Mouse (Mus musculus) intestine, embryonic 15.5 days (tissue): ENCODE data around the gene Gsk3a. TPM values are rescaled to one million over a fixed set of nuclear protein-coding genes. Genes with fewer than 3 reads are reported as not detected.

ENCODE experiments used
- ATAC-seq: fragments of 200-750 bp; cut with Nextera tagmentation; 2 replicates; pipeline ENCODE4 v1.8.0; 2017; ENCODE audit warnings: moderate TSS enrichment, moderate library complexity
- H3K27ac ChIP-seq: fragments of 300-500 bp; sonication (generic); 2 replicates; pipeline ENCODE4 v1.5.1; 2015; ENCODE audit warnings: mild to moderate bottlenecking, inconsistent platforms
- H3K27me3 ChIP-seq: fragments of 300-500 bp; sonication (generic); replicated peaks from 2 replicates; pipeline ENCODE4 v1.6.1; 2015; ENCODE audit warnings: inconsistent platforms
- H3K36me3 ChIP-seq: fragments of 300-500 bp; sonication (generic); 2 replicates; pipeline ENCODE4 v1.6.1; 2015; ENCODE audit warnings: inconsistent platforms
- H3K4me1 ChIP-seq: fragments of 300-500 bp; sonication (generic); replicated peaks from 2 replicates; pipeline ENCODE4 v1.6.1; 2015; ENCODE audit warnings: inconsistent platforms
- H3K4me2 ChIP-seq: fragments of 300-500 bp; sonication (generic); replicated peaks from 2 replicates; pipeline ENCODE4 v1.6.1; 2015; ENCODE audit warnings: mild to moderate bottlenecking, inconsistent platforms
- H3K4me3 ChIP-seq: fragments of 300-500 bp; sonication (generic); replicated peaks from 2 replicates; pipeline ENCODE4 v1.5.1; 2015; ENCODE audit warnings: inconsistent platforms
- H3K9ac ChIP-seq: fragments of 300-500 bp; sonication (generic); 2 replicates; pipeline ENCODE4 v1.6.1; 2015; ENCODE audit warnings: inconsistent platforms
- H3K9me3 ChIP-seq: fragments of 300-500 bp; sonication (generic); 2 replicates; pipeline ENCODE4 v1.6.1; 2016; ENCODE audit warnings: inconsistent platforms
- WGBS: fragments of 180-500 bp; shearing (Covaris S2); methylation state at CpG from one replicate; pipeline ENCODE4 v1.1.7; 2015; 5-methylcytosine and 5-hydroxymethylcytosine counted together
- polyA plus RNA-seq: library from polyadenylated mRNA; unstranded; fragments of >200 nt; fragmentation: Nextera tagmentation; extraction: Ambion mirVana; gene quantifications from 2 replicates; pipeline ENCODE4 v1.2.1, GENCODE M21; 2015

Gene Gsk3a
- polyA plus RNA-seq, 1 experiment from 2014 or later, result 8.0 TPM

DNA sequence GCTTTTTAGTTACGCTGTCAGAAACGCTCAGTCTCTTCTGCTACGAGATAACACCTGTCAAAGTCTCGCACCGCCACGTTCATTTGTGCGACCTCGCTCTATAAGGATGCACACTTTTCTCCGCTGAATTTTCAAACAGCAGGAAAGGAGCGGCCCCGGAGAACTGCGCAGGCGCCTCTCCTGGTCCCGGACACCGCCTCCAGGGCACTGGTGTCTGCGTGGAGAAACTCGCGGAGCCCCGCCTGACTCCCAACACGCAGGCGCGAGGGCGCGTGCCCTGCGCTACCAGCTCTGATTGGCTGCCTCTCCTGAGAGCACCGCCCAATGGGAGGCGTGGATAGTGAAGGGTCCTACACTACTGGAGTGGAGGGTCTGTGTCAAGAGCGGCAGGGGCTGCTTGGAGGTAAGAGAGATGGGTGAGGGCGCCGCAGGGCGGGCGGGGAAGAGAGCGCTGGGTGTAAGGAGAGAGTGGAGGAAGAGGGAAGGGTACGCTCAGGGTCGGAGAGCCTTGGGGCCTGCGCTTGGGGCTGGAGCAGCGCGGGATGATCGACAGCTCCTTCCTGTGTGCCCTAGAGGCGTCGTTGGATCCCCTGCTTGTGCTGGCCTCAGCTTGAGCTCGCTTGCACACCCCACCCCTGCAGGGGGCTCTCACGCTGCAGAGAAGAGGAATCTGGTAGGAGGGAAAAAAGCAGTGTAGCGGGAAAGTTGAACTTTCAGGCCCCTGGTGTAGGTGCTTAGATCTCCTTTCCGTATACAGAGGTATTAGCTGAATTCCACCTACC is 16.4 kb downstream of the Gsk3a start, which contains the start of gene Zfp526:
Gene Zfp526 (plus strand): TSS at position 324 of the 782 bp plus-strand sequence.
- Histone ChIP-seq H3K4me3 (peak within 1 kb of the TSS; percentile 80), H3K4me1 (peaks cover 40% of the 10 kb centered on the region), H3K27me3 (no peaks in the 10 kb centered on the region), H3K27ac (peak within 1 kb of the TSS; percentile 92), H3K36me3 (peaks cover 18% of the 10 kb centered on the region; the same call in 1 of the 2 replicates), H3K9ac (peak within 1 kb of the TSS; percentile 79), H3K4me2 (peak within 1 kb of the TSS; percentile 95), H3K9me3 (no peaks in the 10 kb centered on the region)
- under 1% methylated on average over 45 of the region's 45 CpGs for WGBS
- peak; percentile 93 for ATAC-seq

DNA sequence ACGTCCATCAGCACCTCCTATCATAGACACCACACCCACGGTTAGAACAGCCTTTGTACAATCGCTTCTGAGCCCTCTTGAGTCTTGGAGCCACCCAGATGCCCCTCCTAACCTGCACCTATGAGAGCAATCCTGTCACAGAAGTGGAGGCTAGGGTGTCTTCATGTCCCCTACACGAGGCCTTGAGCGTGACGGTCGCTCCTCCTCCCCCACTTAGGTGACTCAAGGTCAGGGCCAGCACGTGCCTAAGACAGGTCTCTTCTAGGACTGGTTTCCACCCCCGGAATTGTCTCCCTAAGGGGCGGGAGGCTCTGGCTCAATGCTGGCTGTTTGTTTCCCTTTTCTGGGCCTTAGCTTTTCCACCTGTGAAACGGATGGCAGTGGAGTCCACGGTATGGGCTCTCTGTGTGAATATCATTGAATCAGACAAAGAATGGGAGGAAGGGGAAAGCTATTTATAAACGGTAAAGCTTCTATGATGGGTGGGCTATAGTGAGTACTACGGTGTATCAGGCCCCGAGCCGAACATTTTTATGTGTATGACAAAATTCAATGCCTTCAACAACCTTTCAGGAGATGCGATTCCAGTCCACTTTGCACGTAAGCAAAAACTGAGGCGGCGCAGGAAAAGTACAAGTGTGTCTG is 17.1 kb downstream of the Gsk3a start, which contains the start of gene Dedd2:
Gene Dedd2 (minus strand): TSS at position 159 of the 645 bp plus-strand sequence.
- Histone ChIP-seq H3K9ac (peak within 1 kb of the TSS; percentile 79), H3K4me2 (peak within 1 kb of the TSS; percentile 95), H3K4me3 (peak within 1 kb of the TSS; percentile 80), H3K36me3 (peaks cover 11% of the 10 kb centered on the region; the same call in 1 of the 2 replicates), H3K4me1 (peaks cover 40% of the 10 kb centered on the region), H3K27me3 (no peaks in the 10 kb centered on the region), H3K9me3 (no peaks in the 10 kb centered on the region), H3K27ac (peak within 1 kb of the TSS; percentile 92)
- WGBS, result 7% methylated on average over 20 of the region's 20 CpGs
- no peak for ATAC-seq

DNA sequence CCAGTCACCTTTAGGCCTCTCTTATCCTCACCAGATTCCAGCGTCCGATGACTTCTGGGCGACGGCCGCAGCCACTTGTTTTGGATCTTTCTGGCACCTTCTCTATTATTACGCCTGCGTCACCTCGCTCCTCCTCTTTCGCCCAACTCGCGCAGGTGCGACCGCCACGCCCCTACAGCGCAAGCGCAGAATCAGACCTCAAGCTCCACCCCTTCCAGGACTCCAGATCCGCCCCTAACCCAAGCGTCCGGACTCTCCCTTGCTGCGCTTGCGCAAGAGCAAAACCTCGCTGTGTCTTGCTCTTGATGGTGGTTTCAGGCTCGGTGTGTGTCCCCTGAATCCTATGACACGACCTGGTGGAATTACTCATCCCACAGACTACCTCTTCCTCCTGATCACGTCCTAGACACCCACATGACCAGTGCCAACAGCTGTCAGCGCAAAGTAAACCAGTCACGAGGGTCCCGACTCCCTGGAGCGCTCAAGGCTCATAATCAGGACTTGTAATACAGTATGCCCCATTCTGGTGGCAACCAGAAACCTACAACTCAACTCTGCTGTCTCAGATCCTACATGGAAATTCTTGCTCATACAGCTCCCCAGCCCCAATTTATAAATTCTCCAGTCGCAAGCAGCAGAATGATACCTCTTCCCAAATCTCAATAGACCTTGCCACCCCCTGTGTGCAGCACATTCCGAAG is 17.7 kb downstream of the Gsk3a start:
- Histone ChIP-seq H3K9me3 (no peaks in the 10 kb centered on the region), H3K9ac (peak overlapping the region; percentile 79), H3K27me3 (no peaks in the 10 kb centered on the region), H3K36me3 (0 out of 2 replicates have a peak, but pooled peaks cover 8% of the 10 kb centered on the region), H3K27ac (peak overlapping the region; percentile 92), H3K4me2 (peak overlapping the region; percentile 95), H3K4me3 (peak overlapping the region; percentile 80), H3K4me1 (peaks cover 40% of the 10 kb centered on the region)
- peak; percentile 80 for ATAC-seq
- 3% methylated on average over 31 of the region's 31 CpGs for WGBS

DNA sequence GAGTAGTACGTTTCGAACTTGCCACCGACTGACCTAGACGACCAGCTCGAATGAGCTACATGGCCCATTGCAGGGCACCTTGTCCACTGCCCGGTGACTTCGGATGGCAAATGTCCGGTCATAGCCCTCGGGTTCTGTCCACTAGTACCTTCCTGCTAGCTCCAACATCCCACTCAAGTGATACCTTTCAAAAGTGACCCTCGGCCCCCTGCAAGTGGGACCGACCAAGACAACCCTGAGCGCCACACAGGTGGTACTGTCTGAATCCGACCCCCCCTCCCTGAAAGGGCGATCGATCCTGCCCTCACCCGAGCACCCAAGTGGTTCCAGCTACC is 18.3 kb downstream of the Gsk3a start:
- no peak for ATAC-seq
- Histone ChIP-seq H3K27ac (peak overlapping the region; percentile 92), H3K4me2 (peak overlapping the region; percentile 95), H3K9ac (peak overlapping the region; percentile 74), H3K4me1 (peaks cover 40% of the 10 kb centered on the region), H3K27me3 (no peaks in the 10 kb centered on the region), H3K4me3 (peak overlapping the region; percentile 80), H3K36me3 (0 out of 2 replicates have a peak, but pooled peaks cover 6% of the 10 kb centered on the region), H3K9me3 (no peaks in the 10 kb centered on the region)
- WGBS, result 0% methylated on average over 16 of the region's 16 CpGs

DNA sequence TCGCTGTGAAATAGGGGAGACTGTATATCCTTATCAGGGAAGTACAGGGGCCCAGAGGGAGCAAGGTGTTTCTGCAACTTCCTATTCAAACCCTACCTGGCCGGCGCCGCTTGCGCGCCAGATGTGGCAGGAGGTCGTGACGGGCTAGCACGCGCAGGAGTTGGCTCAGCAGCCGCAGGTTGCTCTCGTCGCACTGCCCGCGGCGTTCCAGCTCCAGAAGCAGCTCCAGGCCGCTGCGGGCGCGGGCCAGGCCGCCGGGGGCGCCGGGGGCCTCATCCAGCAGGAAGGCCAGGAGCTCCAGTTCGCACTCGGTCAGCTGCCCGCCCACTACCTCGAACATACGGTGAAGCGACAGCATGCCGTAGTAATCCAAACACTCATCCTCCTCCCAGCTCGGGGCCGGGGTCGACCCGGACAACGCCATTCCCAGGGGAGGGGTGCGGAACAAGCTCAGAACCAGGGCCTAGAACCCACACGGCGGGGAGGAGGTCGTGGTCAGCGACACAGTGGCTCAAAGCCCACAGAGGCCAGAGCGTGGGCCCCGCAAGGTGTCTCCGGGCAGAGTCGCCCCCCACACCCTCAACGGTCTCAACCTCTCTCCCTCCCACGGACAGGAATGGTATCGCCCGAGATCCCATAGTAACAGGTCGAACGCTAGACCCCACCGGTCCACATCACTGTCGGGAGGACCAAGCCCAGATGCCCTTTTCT is 18.8 kb downstream of the Gsk3a start:
- WGBS, result under 1% methylated on average over 52 of the region's 53 CpGs
- Histone ChIP-seq H3K4me3 (peak overlapping the region; percentile 80), H3K9ac (peak overlapping the region; percentile 74), H3K27me3 (no peaks in the 10 kb centered on the region), H3K36me3 (0 out of 2 replicates have a peak, but pooled peaks cover 3% of the 10 kb centered on the region), H3K4me1 (peaks cover 40% of the 10 kb centered on the region), H3K4me2 (peak overlapping the region; percentile 95), H3K27ac (peak overlapping the region; percentile 92), H3K9me3 (no peaks in the 10 kb centered on the region)
- peak; percentile 31 for ATAC-seq

DNA sequence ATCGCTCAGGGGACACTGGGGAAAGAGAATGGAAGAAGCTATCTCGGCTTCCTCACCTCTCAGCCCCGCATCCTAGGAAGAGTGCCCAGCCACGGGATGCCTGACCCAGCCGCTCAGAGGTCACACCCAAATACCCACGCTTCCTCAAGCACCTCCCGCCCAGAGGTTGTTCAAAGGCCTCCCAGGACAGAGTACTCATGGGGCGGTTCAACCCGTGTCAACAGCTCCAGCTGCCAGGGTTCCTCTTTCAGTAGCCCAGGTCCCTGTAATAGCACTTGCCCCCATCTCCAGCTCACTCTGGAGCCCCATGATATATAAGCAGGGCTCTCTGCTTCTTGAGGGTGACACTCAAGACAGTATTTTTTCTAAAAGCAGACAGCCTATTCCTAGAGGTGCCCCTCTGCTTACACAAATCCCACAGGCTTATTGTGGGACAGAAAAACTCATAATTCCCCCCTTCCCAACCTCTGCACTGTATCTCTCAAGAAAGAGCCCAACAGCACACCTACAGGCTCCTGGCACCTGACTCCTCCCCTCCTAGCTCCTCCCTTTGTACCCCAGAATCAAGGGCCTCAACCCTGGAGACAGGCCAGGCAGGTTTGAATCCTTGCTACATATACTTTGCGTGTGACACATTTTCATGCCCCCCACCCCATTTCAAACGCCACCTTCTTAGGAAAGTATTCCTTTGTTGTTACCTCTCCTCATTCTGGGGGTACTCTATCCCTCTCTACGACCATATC is 19.8 kb downstream of the Gsk3a start:
- no peak overlapping the region for H3K27ac ChIP-seq
- no peaks in the 10 kb centered on the region for H3K27me3 ChIP-seq
- H3K9me3 ChIP-seq, result no peaks in the 10 kb centered on the region
- 60% methylated on average over 12 of the region's 12 CpGs for WGBS
- H3K4me2 ChIP-seq, result peak overlapping the region; percentile 95
- peak overlapping the region; percentile 74 for H3K9ac ChIP-seq
- ATAC-seq, result no peak
- 0 out of 2 replicates have a peak, but pooled peaks cover 3% of the 10 kb centered on the region for H3K36me3 ChIP-seq
- H3K4me1 ChIP-seq, result peaks cover 37% of the 10 kb centered on the region
- peak overlapping the region; percentile 80; the same call in 1 of the 2 replicates for H3K4me3 ChIP-seq

DNA sequence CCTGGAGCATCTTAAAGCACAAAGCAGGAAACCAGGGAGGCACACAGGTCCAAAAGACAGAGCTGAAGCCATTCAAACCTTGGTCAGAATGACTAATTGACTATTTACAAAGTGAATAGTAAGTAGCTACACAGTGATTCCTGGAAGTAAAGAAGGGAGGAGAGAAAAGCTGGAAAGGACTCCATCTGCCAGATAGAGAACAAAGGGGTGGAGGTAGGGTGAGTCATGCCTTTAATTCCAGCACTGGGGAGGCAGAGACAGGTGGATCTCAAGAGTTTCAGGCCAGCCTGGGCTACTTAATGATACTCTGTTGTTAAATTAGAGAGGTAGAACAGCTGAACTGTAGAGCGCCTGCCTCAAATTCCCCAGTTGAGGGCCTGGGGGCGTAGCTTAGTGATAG is 23.5 kb downstream of the Gsk3a start:
- 94% methylated on average over 2 of the region's 2 CpGs for WGBS
- no peaks in the 10 kb centered on the region for H3K27me3 ChIP-seq

DNA sequence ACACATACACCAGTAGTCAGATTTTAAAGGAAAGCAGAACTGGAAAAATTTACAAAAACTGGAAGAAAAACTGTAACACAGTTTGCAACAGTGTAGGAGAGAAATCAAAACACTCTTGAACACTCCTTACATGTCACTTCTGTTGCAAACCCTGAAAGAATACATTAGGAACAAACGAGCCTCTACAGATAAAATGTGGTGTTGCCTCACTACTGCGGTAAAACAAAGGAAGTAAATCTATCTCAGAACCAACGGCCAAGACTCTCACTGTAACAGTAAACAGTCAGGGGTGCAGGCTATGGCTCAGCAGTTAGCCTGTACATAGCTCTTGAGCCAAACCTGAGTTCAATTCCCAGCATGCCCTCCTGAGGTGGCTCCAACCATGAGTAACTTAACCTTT is 24.6 kb downstream of the Gsk3a start:
- 74% methylated on average over 3 of the region's 3 CpGs for WGBS
- peaks cover 14% of the 10 kb centered on the region for H3K4me1 ChIP-seq
- H3K9ac ChIP-seq, result no peak overlapping the region
- no peak for ATAC-seq
- no peaks in the 10 kb centered on the region for H3K9me3 ChIP-seq
- peaks cover 6% of the 10 kb centered on the region; the same call in 1 of the 2 replicates for H3K36me3 ChIP-seq
- H3K4me3 ChIP-seq, result no peak overlapping the region
- H3K27ac ChIP-seq, result no peak overlapping the region
- H3K4me2 ChIP-seq, result no peak overlapping the region
- H3K27me3 ChIP-seq, result no peaks in the 10 kb centered on the region

More for the DNA sequence above, 23.5 kb downstream of the Gsk3a start:
- H3K4me1 ChIP-seq, result peaks cover 19% of the 10 kb centered on the region
- no peak overlapping the region for H3K4me3 ChIP-seq
- H3K36me3 ChIP-seq, result peaks cover 6% of the 10 kb centered on the region; the same call in 1 of the 2 replicates
- no peak overlapping the region for H3K9ac ChIP-seq
- no peak overlapping the region for H3K27ac ChIP-seq
- H3K9me3 ChIP-seq, result no peaks in the 10 kb centered on the region
- ATAC-seq, result no peak
- H3K4me2 ChIP-seq, result no peak overlapping the region

DNA sequence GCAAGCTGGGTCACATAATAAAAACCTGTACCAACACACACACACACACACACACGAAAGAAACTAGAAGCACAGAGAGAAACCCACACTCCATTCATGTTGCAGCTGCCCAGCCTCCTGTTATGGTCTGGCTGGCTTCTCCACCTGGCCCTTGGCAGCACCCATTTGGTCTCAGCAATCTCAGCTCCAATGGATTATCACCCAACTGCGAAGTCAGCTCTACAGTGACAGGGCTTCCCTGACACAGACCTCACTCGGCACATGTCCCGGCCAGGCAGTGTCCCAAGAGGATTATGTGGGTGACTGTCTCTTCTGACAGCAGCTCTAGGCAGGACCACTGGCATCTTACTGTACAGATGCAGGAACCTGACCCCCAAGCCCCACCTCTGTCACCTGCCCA is 27.2 kb downstream of the Gsk3a start:
- Histone ChIP-seq H3K9ac (no peak overlapping the region), H3K4me3 (no peak overlapping the region), H3K27me3 (no peaks in the 10 kb centered on the region), H3K4me1 (peaks cover 14% of the 10 kb centered on the region), H3K27ac (no peak overlapping the region), H3K4me2 (no peak overlapping the region), H3K36me3 (peaks cover 6% of the 10 kb centered on the region; the same call in 1 of the 2 replicates), H3K9me3 (no peaks in the 10 kb centered on the region)
- 78% methylated on average over 4 of the region's 4 CpGs for WGBS
- no peak for ATAC-seq

DNA sequence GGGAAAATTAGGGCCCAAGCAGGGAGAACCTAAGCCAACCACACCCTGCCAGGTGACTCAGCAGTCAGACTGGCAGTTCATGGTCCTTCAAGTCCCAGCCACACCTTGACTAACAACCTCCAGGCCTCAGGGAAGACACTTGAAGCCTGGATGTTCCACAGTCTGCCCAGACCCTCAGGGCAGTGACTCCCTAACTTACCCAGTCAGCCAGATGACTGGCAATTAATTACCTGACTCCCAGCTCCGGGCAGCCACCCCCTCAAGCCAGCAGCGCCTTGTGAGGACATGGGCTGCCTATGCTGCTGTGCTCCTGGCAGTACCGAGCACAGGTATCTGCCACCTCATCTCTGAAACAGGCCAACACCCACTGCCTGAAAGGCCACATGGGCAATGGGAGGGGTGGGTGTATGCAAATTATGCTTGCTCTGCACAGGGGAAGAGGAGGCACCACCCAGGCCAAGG is 28.5 kb downstream of the Gsk3a start:
- H3K9ac ChIP-seq, result no peak overlapping the region
- no peaks in the 10 kb centered on the region for H3K9me3 ChIP-seq
- H3K4me1 ChIP-seq, result peaks cover 16% of the 10 kb centered on the region
- no peak overlapping the region for H3K4me3 ChIP-seq
- H3K27ac ChIP-seq, result peak overlapping the region; percentile 33; the same call in 1 of the 2 replicates
- ATAC-seq, result peak; percentile 82
- H3K36me3 ChIP-seq, result peaks cover 3% of the 10 kb centered on the region; the same call in 1 of the 2 replicates
- 63% methylated on average over 3 of the region's 3 CpGs for WGBS
- no peaks in the 10 kb centered on the region for H3K27me3 ChIP-seq
- H3K4me2 ChIP-seq, result peak overlapping the region; percentile 14
